19 mouse cellular contexts compared by ENCODE assay signal in the genomic region with DNA sequence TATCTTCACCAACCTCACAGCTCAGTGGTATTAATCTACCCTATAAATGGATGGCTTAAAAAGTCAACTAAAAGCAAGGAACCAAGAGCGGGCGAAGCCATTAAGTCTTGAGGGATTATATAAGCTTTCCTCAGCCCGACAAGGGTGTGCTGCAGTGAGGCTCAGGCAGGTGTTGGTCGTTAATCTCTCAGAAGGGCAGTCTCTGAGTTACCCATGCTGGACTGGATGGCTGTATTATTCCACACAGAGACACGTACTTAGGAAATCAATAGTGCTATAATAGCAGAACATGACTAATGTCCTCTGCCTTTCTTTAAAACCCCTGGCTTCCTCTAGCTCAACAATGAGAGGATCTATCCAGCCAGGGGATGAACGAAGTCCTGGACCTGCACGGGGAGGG. TPM values are rescaled to one million over a fixed set of nuclear protein-coding genes. Genes with fewer than 3 reads are reported as not detected.
DNase-seq lines count a peak whose midpoint lies in the region; TF ChIP-seq lines count a peak whose summit lies in the region.
"Had no signal": no experiment of that assay in that cellular context is flagged by ENCODE, and none has a peak within 500 bp of the region (broad histone marks: within the 10 kb centered on the region; RNA-seq: fewer than 3 reads in every experiment).

No protein-coding gene starts in this region.

- peak; percentile 42 for DNase-seq in heart, adult 11 months
- no peak for DNase-seq in heart, embryonic 10.5 days (ENCODE audit: low spot score)
- no peak for DNase-seq in layer of hippocampus, adult 2 months (ENCODE audit: low spot score in 2 of 2)
- no peak for DNase-seq in layer of hippocampus, postnatal 36 days
- DNase-seq in gastrocnemius, adult 18-20 months (ENCODE audit: low spot score): no peak
- DNase-seq: adrenal gland, postnatal 10 days; cerebellum, adult 11 months; cerebellum, adult 9-11 months; cerebellum, postnatal 36 days; gastrocnemius, postnatal 36 days; heart, adult 18-20 months; heart, postnatal 14 days had no signal

- 90% methylated on average over 7 of the region's 7 CpGs for WGBS in heart, embryonic 10.5 days
- WGBS in olfactory bulb, adult 2 months: 87% methylated on average over 7 of the region's 7 CpGs

- no peak overlapping the region for H3K27ac ChIP-seq in heart, embryonic 10.5 days
- peak overlapping the region; percentile 89 for H3K27ac ChIP-seq in layer of hippocampus, adult 2 months
- peak overlapping the region; percentile 34 for H3K27ac ChIP-seq in cortical plate, adult 2 months (ENCODE audit: insufficient read depth, low read length)
- H3K27ac ChIP-seq in olfactory bulb, adult 2 months (ENCODE audit: insufficient read depth, low read depth, low read length): peak overlapping the region; percentile 28
- H3K27ac ChIP-seq: embryonic facial prominence, embryonic 15.5 days; heart, embryonic 15.5 days had no signal

- no peaks in the 10 kb centered on the region for H3K9me3 ChIP-seq in heart, embryonic 10.5 days
- H3K9me3 ChIP-seq: embryonic facial prominence, embryonic 15.5 days; forebrain, embryonic 10.5 days; heart, embryonic 15.5 days had no signal

- H3K4me1 ChIP-seq in heart, embryonic 10.5 days: no peaks in the 10 kb centered on the region
- H3K4me1 ChIP-seq in cortical plate, adult 2 months (ENCODE audit: control insufficient read depth, insufficient read depth, low read length): no peaks in the 10 kb centered on the region
- no peaks in the 10 kb centered on the region; the same call in 1 of the 2 replicates for H3K4me1 ChIP-seq in olfactory bulb, adult 2 months (ENCODE audit: control insufficient read depth, insufficient read depth, low read length)
- H3K4me1 ChIP-seq: embryonic facial prominence, embryonic 15.5 days; heart, embryonic 15.5 days had no signal

- H3K36me3 ChIP-seq in heart, embryonic 10.5 days: peaks cover 11% of the 10 kb centered on the region
- H3K36me3 ChIP-seq: heart, embryonic 15.5 days had no signal

- no peaks in the 10 kb centered on the region for H3K27me3 ChIP-seq in heart, embryonic 10.5 days (ENCODE audit: insufficient read depth, poor library complexity, severe bottlenecking)
- H3K27me3 ChIP-seq: embryonic facial prominence, embryonic 15.5 days; heart, embryonic 15.5 days had no signal

- TF ChIP-seq POLR2A in cortical plate, adult 2 months (IDR thresholded peaks at IDR 0.05; ENCODE audit: extremely low read depth, insufficient read depth, low read length): no peak
- no peak for TF ChIP-seq POLR2A in olfactory bulb, adult 2 months (IDR thresholded peaks at IDR 0.05; ENCODE audit: insufficient read depth, low read depth, low read length)

- H3K4me3 ChIP-seq in heart, embryonic 10.5 days: no peak overlapping the region
- no peak overlapping the region for H3K4me3 ChIP-seq in layer of hippocampus, adult 2 months
- no peak overlapping the region for H3K4me3 ChIP-seq in cortical plate, adult 2 months (ENCODE audit: insufficient read depth, low read length)
- H3K4me3 ChIP-seq in olfactory bulb, adult 2 months (ENCODE audit: insufficient read depth, low read depth, low read length): no peak overlapping the region
- H3K4me3 ChIP-seq: embryonic facial prominence, embryonic 15.5 days; erythroblast, embryonic 14.5 days; forebrain, embryonic 10.5 days; heart, embryonic 15.5 days had no signal

- no peak for TF ChIP-seq CTCF in layer of hippocampus, adult 2 months (conservative IDR thresholded peaks at IDR 0.05)
- no peak for TF ChIP-seq CTCF in cortical plate, adult 2 months (IDR thresholded peaks at IDR 0.05; ENCODE audit: extremely low read depth, insufficient read depth, low read length)
- no peak for TF ChIP-seq CTCF in olfactory bulb, adult 2 months (IDR thresholded peaks at IDR 0.05; ENCODE audit: insufficient read depth, low read depth, low read length)

RNA-seq across cellular contexts. Expression of a gene that starts 19.4 kb away (rescaled TPM):
- 15.3 and 22.1 TPM in 2 replicates for polyA plus RNA-seq in heart, embryonic 10.5 days (2016; fragmentation: Nextera tagmentation; extraction: Ambion mirVana)
- 10 to 100 TPM; 89.9 to 96.3 TPM for total RNA-seq in layer of hippocampus, adult 2 months (2021)
- total RNA-seq in layer of hippocampus, postnatal 36 days (2021): 10 to 100 TPM; 79.9 to 84.8 TPM
- polyA plus RNA-seq in cortical plate, adult 2 months (2012; rRNA removed): 74.6 and 77.2 TPM in 2 replicates
- not detected in 2 replicates for polyA plus RNA-seq in olfactory bulb, adult 2 months (2012; ENCODE audit: insufficient read depth, insufficient read length, low replicate concordance, missing spikeins)
- total RNA-seq in gastrocnemius, adult 18-20 months (2021): under 1 TPM; 0.43 to 0.76 TPM
- total RNA-seq: hematopoietic stem cell, adult 5-6 weeks had no signal
- polyA plus RNA-seq: erythroblast, embryonic 14.5 days had no signal

Comparison
In these comparisons a context has a peak if more than half of its experiments do, and no peak if none do; other contexts are left out.
1. RNA of a gene that starts 19.4 kb away (total RNA-seq): 89.9 to 96.3 TPM in layer of hippocampus, adult 2 months and 79.9 to 84.8 TPM in layer of hippocampus, postnatal 36 days; 0.43 to 0.76 TPM in gastrocnemius, adult 18-20 months; every median in the first group is over 10 times any median in the second.